Mouse (Mus musculus): ENCODE data around the gene Polr3e. TPM values are rescaled to one million over a fixed set of nuclear protein-coding genes. Genes with fewer than 3 reads are reported as not detected.
A peak's percentile ranks its signal among the peaks of the same experiment; 100 is the strongest.

The Polr3e gene
- total RNA-seq (2022), result 10 to 100 TPM; 25.8 to 31.6 (median 30.3) TPM

- peak; percentile 98 to 99 for DNase-seq (ENCODE audit: low spot score in 2 of 2)
Measured at GRCm38 (mm10) chr7:120917592-120918461, at the start of gene Polr3e. Gene Polr3e (plus strand): TSS chr7:120917744.

GRCm38 (mm10) chr7:120869883-120870282 lies 47.7 kb upstream of the Polr3e start:
- no peak for DNase-seq (ENCODE audit: low spot score in 2 of 2)

- no peak for DNase-seq (ENCODE audit: low spot score in 2 of 2)
Measured at GRCm38 (mm10) chr7:120870431-120871008, 47.0 kb upstream of the Polr3e start.

DNA sequence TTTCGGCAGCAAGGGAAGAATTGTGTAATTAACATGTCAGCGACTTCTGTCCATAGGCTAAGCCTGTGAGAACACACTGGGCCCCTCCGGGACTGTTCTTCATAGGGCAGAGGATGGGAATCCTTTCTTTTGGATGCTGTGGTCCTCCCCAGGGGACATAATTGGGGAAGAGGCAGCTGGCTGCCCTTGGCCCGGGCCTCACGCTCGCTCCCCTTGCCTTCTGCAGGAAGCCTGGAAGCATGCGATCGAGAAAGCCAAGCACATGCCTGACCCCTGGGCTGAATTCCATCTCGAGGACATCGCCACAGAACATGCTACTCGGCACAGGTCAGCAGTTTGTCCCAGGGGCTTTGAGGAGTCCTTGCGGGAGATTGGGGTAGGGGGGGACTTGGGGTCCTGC lies 44.5 kb upstream of the Polr3e start:
- no peak for DNase-seq (ENCODE audit: low spot score in 2 of 2)

DNA sequence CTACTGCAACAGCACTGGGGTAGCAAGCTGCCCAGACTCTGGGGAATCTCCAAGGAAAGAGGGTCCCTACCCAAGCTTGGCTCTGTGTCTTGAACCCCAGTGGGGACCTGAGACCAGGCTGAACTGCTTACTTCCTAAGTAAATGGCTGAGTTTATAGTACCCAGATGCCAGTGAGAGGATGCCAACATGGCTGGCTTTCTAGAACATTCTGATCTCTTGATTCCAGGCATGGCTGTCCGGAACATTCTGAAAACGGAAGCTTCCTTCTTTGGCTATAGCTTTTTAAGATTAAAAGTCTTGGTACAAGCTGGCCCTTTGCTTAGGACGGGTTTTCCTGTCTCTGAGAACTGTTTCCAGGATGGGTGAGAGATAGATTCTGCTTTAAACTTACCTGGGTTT lies 43.5 kb upstream of the Polr3e start:
- DNase-seq (ENCODE audit: low spot score in 2 of 2), result no peak

- DNase-seq (ENCODE audit: low spot score in 2 of 2), result no peak
Measured at GRCm38 (mm10) chr7:120874764-120875539, 42.6 kb upstream of the Polr3e start.

GRCm38 (mm10) chr7:120875540-120876388 lies 41.8 kb upstream of the Polr3e start:
- DNase-seq (ENCODE audit: low spot score in 2 of 2), result no peak

GRCm38 (mm10) chr7:120878271-120878670 lies 39.3 kb upstream of the Polr3e start:
- peak in 1 of 2 experiments; percentile 32 for DNase-seq (ENCODE audit: low spot score in 2 of 2)

- DNase-seq (ENCODE audit: low spot score in 2 of 2), result no peak
Measured at GRCm38 (mm10) chr7:120879972-120880371, 37.6 kb upstream of the Polr3e start.

GRCm38 (mm10) chr7:120880770-120881169 lies 36.8 kb upstream of the Polr3e start:
- no peak for DNase-seq (ENCODE audit: low spot score in 2 of 2)

DNA sequence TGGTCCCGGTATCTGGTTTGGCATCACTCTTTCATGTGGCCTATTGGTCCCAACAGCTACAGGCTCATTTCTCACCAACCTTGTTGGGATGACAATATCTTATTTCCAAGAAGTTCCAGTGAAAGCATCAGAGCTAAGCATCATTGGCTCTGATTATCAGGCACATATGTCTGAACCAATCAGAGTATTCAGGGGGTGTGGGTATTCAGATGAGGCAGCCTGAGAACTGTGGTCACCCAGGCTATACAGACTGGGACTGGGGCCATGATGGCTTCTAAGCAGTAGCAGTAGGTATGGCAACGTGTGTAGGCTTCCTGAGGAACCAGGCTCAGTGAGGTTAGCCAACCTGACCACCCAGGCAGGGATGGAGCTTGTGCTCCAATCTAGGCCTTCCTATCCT lies 36.1 kb upstream of the Polr3e start:
- no peak for DNase-seq (ENCODE audit: low spot score in 2 of 2)

- DNase-seq (ENCODE audit: low spot score in 2 of 2), result no peak
Measured at GRCm38 (mm10) chr7:120882674-120883073, 34.9 kb upstream of the Polr3e start.

DNA sequence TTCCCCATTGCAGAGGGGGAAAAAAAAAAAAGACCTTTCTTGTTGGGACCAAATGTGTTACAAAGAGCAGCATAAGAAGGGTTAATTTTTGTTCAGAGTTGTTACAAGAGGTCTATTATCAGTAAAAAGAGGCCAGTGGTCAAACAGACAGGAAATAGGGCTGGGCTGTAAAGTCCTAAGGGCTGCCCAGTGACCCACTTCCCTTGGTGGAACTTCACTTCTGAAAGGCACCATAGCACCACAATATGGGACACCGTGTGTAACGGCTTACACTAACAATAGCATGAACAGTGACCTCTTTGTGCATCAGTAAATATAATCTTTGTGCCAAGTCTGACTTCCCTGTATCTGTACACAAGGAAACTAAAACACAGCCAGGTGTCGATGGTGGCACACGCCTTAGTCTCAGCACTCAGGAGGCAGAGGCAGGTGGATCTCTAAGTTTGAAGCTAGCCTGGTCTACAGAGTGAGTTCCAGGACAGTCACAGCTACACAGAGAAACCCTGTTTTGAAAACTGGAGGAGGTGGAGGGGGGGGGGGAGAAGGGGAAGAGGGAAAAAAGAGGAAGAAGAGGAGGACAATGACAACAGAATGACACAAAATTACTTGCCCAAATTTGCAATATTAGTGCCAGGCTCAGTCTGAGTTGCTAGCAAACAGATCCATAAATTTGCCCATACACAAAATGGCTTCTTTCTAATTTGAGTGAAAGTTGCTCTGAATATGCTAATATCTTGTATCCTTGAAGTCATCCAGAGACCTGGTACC lies 33.8 kb upstream of the Polr3e start:
- DNase-seq (ENCODE audit: low spot score in 2 of 2), result no peak

- no peak for DNase-seq (ENCODE audit: low spot score in 2 of 2)
Measured at GRCm38 (mm10) chr7:120884746-120885145, 32.8 kb upstream of the Polr3e start.

GRCm38 (mm10) chr7:120893123-120893522 lies 24.4 kb upstream of the Polr3e start:
- no peak for DNase-seq (ENCODE audit: low spot score in 2 of 2)

DNA sequence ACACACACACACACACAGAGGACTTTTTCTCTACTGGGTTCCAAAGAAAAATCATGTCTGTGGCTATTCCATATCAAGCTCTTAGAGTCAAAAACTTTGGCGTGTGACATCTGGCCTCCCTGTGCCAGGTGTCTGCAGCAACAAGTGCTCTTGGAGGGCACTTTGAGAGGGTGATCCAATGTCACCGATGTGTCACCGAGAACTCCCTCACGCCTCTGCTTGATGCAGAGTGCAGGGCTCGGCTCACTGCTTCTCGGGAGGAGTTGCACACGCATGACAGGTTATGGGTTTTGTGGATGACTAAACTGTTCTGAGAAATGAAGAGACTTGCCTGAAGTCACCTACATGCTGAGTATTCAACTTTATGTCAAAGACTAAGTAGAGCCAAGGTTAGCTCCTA lies 20.5 kb upstream of the Polr3e start:
- DNase-seq (ENCODE audit: low spot score in 2 of 2), result no peak

DNA sequence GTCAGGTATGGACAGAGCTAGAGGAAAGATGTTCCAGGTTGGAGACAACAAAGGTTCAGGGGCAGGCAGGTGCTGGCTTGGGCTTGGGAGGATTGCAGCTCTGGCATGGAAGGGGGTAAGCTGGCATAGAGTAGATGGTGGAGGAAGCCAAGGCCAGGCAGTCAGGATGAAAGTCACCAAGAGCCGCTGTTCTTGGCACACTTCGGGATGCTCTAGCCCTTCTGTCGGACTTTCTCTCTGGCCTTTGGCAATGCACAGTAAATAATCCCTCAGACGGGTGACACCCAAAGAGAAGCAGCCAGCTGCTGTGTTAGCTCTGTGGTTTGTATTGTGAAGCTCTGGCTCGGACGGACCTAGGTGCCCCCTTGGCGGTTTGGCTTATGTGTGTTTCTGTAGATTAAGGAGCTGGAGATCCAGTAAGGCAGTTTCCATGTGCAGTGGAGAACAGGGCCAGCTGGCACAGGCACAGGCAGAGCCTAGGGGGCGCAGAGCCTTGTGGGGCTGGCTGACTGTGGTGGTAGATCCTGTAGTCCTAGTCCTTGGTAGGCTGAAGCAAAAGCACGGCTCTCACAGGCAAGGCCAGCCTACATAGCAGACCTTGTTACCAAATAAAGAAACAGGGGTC lies 19.7 kb upstream of the Polr3e start:
- no peak for DNase-seq (ENCODE audit: low spot score in 2 of 2)

GRCm38 (mm10) chr7:120900191-120900590 lies 17.4 kb upstream of the Polr3e start:
- DNase-seq (ENCODE audit: low spot score in 2 of 2), result no peak

DNA sequence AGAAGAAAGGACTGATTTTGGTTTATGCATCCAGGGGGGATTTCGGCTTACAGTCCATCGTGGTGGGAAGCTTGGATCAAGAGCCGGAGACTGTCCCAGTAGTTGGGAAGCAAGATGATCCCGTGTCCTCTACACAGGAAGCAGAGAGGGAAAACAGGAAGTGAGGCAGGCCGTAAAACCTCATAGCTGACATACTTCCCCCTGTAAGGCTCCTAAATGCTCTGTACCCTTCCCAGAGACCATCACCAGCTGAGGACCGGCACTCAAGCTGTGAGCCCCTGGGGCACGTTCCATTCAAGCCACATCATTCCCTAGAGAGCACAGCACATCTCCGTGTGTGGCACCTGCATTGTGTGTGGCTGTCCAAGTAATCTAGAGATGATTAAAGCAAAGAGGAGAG lies 15.8 kb upstream of the Polr3e start:
- DNase-seq (ENCODE audit: low spot score in 2 of 2), result no peak

GRCm38 (mm10) chr7:120902931-120903330 lies 14.6 kb upstream of the Polr3e start:
- no peak for DNase-seq (ENCODE audit: low spot score in 2 of 2)

Data from left cerebral cortex, adult 8-10 months (tissue).